Mouse (Mus musculus) gastrocnemius, postnatal 36 days (tissue): ENCODE results near the gene Gatc. TPM values are rescaled to one million over a fixed set of nuclear protein-coding genes. Genes with fewer than 3 reads are reported as not detected.
A peak's percentile ranks its signal among the peaks of the same experiment; 100 is the strongest.
"Not testable (repeated sequence)": the region's sequence is repeated elsewhere in the genome, so short reads cannot be mapped to it uniquely, and the experiment has no call there.

Source experiments
- DNase-seq, 2 experiments: peaks; one replicate each; pipeline ENCODE4 v3.0.0; 2022
- intact Hi-C: fragments of 180-260 bp; cut with DNase I; formaldehyde crosslinking; loops from one replicate; pipeline ENCODE4 v1.15.1; 2025
- long read RNA-seq, 2 experiments: library from polyadenylated mRNA; stranded (forward); transcript quantifications; one replicate each; pipeline ENCODE4 v2.0.0; 2021
- total RNA-seq, 2 experiments: library from RNA; stranded (reverse); gene quantifications; 2 replicates each; pipeline ENCODE4 v1.2.3; 2021

Gene Gatc
- total RNA-seq = 10 to 100 TPM; 22.0 to 22.2 TPM
- long read RNA-seq, experiment 1, transcript Gatc-201 (3 exons, 1,797 nt) = major isoform, 13 of 14 reads
- long read RNA-seq, experiment 1, partial matches to known transcripts = 0 of 14 reads
- long read RNA-seq, experiment 1, other reads (novel, unspliced or antisense) = 1 of 14 reads
- long read RNA-seq, experiment 2, transcript Gatc-201 (3 exons, 1,797 nt) = major isoform, 25 of 27 reads
- long read RNA-seq, experiment 2, partial matches to known transcripts = 0 of 27 reads
- long read RNA-seq, experiment 2, other reads (novel, unspliced or antisense) = 2 of 27 reads

GRCm38 (mm10) chr5:115340577-115341313 lies at the start of gene Gatc, which contains the start of gene Triap1:
Gene Gatc (minus strand): TSS chr5:115341178.
Gene Triap1 (plus strand): TSS chr5:115341225.
- peak; percentile 82 to 85 for DNase-seq
- intact Hi-C loops = loop anchor here (10.0 kb wide), 1 partner anchor 156 kb away; no protein-coding TSS in a partner anchor

GRCm38 (mm10) chr5:115378882-115379281 lies 37.9 kb upstream of the Gatc start:
- DNase-seq, intact Hi-C loops: not testable (repeated sequence)

GRCm38 (mm10) chr5:115375436-115375835 lies 34.5 kb upstream of the Gatc start:
- intact Hi-C loops = no loop called here
- no peak for DNase-seq

DNA sequence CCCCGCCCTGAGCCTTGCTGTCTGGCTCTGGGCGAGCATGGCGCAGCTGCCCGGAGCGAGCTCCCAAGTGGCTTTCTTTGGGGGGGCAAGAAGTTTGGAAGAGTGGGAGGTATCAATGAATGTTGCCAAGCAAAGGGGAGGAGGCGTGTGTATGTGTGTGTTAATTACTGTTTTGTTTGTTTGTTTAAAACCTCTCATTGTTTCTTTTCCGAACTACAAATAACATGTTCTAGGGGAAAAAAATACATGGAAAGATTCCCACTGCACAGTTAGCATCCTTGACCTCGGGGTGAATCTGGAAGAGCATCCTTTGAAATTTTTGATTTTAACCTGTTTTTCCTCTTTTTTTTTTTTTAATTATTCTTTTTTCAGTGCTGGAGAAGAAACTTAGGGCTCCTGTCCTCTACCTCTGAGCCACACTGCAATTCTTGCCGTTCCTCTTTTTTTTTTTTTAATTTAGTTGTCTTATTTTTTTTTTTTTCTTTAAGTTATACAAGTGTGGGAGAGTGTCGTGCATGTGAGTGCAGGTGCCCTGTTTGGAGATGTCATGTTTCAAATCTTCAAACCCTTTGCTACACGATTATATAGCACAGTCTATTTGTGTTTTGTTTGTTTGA lies 33.3 kb upstream of the Gatc start:
- no peak for DNase-seq
- intact Hi-C loops = no loop called here

- intact Hi-C loops = no loop called here
- no peak for DNase-seq
Observed at GRCm38 (mm10) chr5:115373441-115374203, 32.6 kb upstream of the Gatc start.

DNA sequence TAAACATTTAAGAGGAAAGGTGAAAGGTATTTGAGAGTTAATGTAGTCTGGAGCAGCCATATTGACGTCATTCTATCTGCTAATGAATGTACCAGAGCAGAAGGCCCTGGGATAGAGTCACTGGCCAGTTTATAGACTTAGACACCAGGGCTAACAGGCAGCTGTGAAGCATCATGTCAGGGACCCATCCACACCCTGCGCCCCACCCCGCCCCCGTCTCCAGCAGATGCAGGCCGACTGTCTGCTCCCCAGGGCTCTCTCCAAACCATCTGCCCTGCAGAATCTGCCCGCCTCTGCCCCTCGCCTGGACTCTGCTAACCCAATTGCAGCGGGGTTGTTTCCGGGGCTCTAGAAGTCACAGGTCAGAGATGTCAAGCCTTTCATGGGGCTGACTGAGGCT lies 30.8 kb upstream of the Gatc start:
- DNase-seq = no peak
- intact Hi-C loops = no loop called here

DNA sequence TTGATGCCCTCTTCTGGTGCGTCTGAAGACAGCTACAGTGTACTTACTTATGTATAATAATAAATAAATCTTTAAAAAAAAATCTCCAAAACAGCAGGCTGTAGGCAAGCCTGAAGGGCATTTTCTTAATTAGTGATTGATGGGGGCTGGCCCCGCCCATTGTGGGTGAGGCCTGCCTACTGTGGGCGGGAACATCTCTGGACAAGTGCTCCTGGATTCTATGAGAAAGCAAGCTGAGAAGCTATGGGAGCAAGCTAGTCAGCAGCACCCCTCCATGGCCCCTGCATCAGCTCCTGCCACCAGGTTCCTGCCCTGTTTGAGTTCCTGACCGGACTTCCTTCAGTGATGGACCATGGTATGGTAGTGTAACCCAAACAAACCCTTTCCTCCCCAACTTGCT lies 23.8 kb upstream of the Gatc start:
- intact Hi-C loops = no loop called here

GRCm38 (mm10) chr5:115362819-115363714 lies 22.1 kb upstream of the Gatc start:
- DNase-seq = no peak
- intact Hi-C loops = no loop called here

More for the DNA sequence above, 23.8 kb upstream of the Gatc start:
- DNase-seq = no peak

- no peak for DNase-seq
- intact Hi-C loops = no loop called here
Observed at GRCm38 (mm10) chr5:115362216-115362615, 21.2 kb upstream of the Gatc start.

GRCm38 (mm10) chr5:115359851-115360372 lies 18.9 kb upstream of the Gatc start:
- intact Hi-C loops = loop anchor here (1.0 kb wide), 1 partner anchor 81 kb away; no protein-coding TSS in a partner anchor
- no peak for DNase-seq

DNA sequence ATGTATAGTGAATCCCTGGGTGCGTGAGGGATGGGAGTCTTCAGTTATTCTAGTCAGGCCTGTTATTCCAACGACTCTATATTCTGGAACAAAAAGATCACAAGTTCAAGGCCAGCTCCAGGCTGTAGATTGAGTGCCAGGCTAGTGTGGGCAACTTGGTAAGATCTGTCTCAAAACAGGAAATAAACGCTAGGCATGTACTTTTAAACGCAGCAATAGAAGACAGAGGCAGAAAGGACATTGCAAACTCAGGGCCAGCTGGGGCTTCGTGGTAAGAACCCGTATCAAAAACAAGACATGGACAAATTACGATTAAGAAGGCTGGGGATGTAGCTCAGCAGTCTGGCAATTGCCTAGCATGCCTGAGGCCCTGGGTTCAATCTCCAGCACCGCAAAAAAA lies 18.5 kb upstream of the Gatc start:
- intact Hi-C loops = loop anchor here (1.0 kb wide), 1 partner anchor 82 kb away; no protein-coding TSS in a partner anchor
- DNase-seq = no peak

DNA sequence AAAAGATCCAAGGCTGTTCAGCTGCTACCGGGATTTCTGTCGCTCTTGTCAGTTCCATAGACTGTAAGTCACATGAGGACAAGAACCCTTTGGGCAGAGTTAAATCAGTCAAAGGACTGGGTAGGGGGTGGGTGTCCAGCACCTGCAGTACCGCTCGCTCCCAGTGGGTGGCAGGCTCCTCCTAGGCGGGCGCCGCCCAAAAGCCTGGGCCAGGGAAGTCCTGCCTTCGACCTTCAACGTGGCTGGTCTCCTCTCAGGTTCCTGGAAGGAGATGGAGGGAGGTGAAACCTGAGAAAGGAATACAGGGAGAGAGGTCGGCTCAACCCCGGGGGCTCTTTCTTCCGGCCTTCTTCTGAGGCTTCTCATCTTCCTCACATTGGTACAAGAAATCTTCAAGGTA lies 17.9 kb upstream of the Gatc start:
- peak; percentile 79 to 81 for DNase-seq
- intact Hi-C loops = loop anchor here (1.0 kb wide), 1 partner anchor 82 kb away; no protein-coding TSS in a partner anchor

GRCm38 (mm10) chr5:115355070-115355469 lies 14.1 kb upstream of the Gatc start:
- DNase-seq = no peak
- intact Hi-C loops = no loop called here

DNA sequence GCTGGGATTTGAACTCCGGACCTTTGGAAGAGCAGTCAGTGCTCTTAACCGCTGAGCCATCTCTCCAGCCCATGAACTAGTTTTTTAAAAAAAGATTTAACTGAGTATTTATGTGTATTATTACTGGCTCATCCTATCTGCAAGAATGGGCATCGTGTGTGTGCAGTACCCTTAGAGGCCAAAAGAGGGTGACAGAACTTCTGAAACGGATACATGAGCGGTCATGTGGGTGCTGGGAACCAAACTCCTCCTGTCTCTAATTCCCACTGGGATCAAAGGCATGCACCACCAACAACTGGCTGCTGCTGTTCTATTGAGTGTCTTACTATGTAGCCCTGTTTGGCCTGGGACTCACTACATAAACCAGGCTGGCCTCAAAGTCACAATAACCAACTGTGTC lies 10.4 kb upstream of the Gatc start:
- intact Hi-C loops = no loop called here
- DNase-seq = no peak

DNA sequence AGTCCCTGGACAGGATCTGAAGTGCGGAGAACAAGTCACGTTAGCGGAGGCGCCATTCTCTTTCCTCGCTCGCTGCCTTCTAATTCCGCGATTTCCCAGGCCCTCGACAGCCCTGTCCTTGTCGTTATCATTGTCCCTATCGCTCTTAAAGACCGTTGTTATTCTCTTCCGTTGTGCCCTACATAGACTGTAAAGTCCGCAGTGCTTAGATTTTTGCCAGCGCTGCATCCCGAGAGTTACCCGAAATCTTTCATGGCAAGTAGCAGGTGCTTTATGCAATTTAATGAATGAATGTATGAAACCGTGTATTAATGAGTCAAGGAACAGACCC lies 8.2 kb upstream of the Gatc start:
- no peak for DNase-seq
- intact Hi-C loops = loop anchor here (5.0 to 10.0 kb wide), 2 partner anchors 72 to 164 kb away; partner anchors contain the start of gene Coq5

DNA sequence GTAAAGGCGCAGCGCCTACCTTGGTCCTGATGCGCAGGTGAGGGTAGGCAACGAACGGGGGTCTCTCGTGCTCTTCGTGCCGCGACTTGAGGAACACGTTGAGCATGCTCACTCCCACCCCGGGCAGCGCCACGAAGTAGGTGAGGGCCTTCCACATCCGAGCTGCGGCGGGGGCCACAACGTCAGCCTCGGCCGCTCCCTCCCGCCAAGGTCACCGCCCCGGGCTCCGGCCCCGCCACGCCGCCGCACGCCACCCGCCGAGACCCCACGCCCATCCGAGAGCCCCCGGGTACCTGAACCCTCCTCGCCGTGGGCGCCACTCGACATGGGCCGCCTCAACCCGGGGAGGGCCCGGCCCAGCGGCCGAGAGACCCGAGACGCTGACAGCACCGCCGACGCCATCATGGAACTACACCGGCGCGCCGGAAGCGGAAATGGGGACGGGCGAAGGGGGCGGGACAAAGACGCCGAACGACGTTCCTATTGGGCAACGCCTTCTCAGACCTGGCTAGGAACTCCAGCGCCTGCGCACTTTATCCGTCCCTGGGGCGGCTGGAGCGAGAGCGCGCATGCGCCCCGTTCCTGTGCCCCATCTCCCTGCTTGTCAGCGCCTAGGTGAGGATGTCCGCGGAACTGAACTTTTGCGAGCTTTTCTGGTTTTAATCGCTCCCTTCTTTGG lies 7.7 kb upstream of the Gatc start, which contains the start of gene Cox6a1:
TSS of gene Cox6a1 (minus strand) at position 436 of the 679 bp plus-strand sequence.
- DNase-seq = peak; percentile 96 to 99
- intact Hi-C loops = loop anchor here (5.0 to 10.0 kb wide), 2 partner anchors 71 to 164 kb away; partner anchors contain the start of gene Coq5

DNA sequence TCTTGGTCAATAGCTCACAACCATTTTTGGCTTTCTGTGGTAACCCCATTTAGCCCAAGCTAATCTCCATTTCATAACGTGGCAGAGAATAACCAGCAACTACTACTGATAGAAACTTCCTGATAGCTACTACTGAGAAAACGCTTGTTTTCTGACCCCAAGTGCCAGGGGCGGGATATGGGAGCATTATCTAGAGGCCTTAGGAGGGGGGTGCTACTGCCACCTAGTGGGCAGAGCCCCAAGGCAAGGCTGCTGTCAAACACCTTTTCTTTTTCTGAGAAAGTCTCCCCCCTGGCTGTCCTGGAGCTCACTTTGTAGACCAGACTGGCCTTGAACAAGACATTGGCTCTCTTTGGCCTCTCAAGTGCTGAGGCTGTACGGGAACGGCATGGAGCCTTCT lies 6.6 kb upstream of the Gatc start:
- intact Hi-C loops = loop anchor here (5.0 to 10.0 kb wide), 2 partner anchors 70 to 163 kb away; partner anchors contain the start of gene Coq5
- DNase-seq = peak; percentile 67 to 69
